Mouse (Mus musculus) MEL (cell line): ENCODE data around the gene Ptpra.

Experiments
- EP300 ChIP-seq, 2 experiments: IDR thresholded peaks; 2 replicates each; pipeline ENCODE4 v1.6.1; 2011; ENCODE audit warnings: improper control_type of control experiment in 2 of 2, low read length in 2 of 2, low read depth in 1 of 2, mild to moderate bottlenecking in 1 of 2
- TBP ChIP-seq: IDR thresholded peaks from 2 replicates; pipeline ENCODE4 v1.8.0; 2011; ENCODE audit warnings: low read depth, low read length, improper control_type of control experiment
- UBTF ChIP-seq: IDR thresholded peaks from 2 replicates; pipeline ENCODE4 v1.6.1; 2012; ENCODE audit warnings: low read depth, mild to moderate bottlenecking, inconsistent platforms, low read length, improper control_type of control experiment, moderate library complexity, borderline replicate concordance; ENCODE audit not compliant: insufficient read depth
- ZC3H11A ChIP-seq: IDR thresholded peaks from 2 replicates; pipeline ENCODE4 v1.6.1; 2012; ENCODE audit warnings: low read depth, mild to moderate bottlenecking, inconsistent platforms, low read length, improper control_type of control experiment

GRCm38 (mm10) chr2:130459576-130459975 is 9.5 kb downstream of the Ptpra start:
- TF ChIP-seq ZC3H11A (no peak), TBP (no peak), UBTF (no peak), EP300 (IDR thresholded peaks at IDR 0.05; ENCODE audit: low read depth in 1 of 2, low read length in 2 of 2) (no peak)
